Mouse (Mus musculus) Patski (cell line): ENCODE measurements at regions not wholly inside any gene's neighbourhood (a gene's known extent, or its start where the extent isn't known, plus 50 kb on each side); places are given as distances from the start of the nearest gene placed in this dataset.

Source experiments
- ATAC-seq: fragments of 100-300 bp; one replicate; pipeline ENCODE4 v1.8.0; 2021
- CTCF ChIA-PET: fragments of 350-600 bp; sonication (Branson Sonifier 250); formaldehyde crosslinking; loops from one replicate; lab custom pipeline; 2022; ENCODE audit warnings: inconsistent platforms; lab: Charles Lee
- POLR2A ChIA-PET: fragments of 350-600 bp; sonication (Branson Sonifier 250); formaldehyde crosslinking; loops from one replicate; lab custom pipeline; 2022; ENCODE audit warnings: antibody characterized with exemption, inconsistent platforms; lab: Charles Lee
- DNase-seq: peaks from one replicate; pipeline ENCODE4 v3.0.0-alpha.2; 2011; ENCODE audit warnings: low read depth, low spot score
- H3K27me3 ChIP-seq: fragments of 371-371 bp; one replicate; pipeline ENCODE4 v1.5.1; 2021
- CTCF ChIP-seq: fragments of 100-300 bp; IDR thresholded peaks from one replicate; pipeline ENCODE4 v1.5.1; 2021
- in situ Hi-C: fragments of 300-500 bp; cut with MboI; formaldehyde crosslinking; loops from 3 replicates; pipeline ENCODE4 v1.11.1; 2018; ENCODE audit warnings: low pct_unique_long_range_greater_than_20kb, mixed read lengths

GRCm38 (mm10) chr17:41629691-41630090, 686.1 kb upstream of the Ptchd4 start:
- DNase-seq (no peak), ATAC-seq (no peak)
- H3K27me3 ChIP-seq = no peaks in the 10 kb centered on the region
- CTCF ChIA-PET = no interaction called here
- no peak for TF ChIP-seq CTCF
- in situ Hi-C loops = no loop called here
- POLR2A ChIA-PET = no interaction called here

- DNase-seq = no peak
- in situ Hi-C loops = no loop called here
- no peak for ATAC-seq
- TF ChIP-seq CTCF = no peak
- ChIA-PET CTCF (no interaction called here), POLR2A (interaction anchor here (0.5 kb wide), 1 partner anchor 226 kb away, joined by 4 read pairs; no protein-coding TSS in a partner anchor)
- no peaks in the 10 kb centered on the region for H3K27me3 ChIP-seq
Observed at GRCm38 (mm10) chr17:41627576-41627975, 688.2 kb upstream of the Ptchd4 start.

GRCm38 (mm10) chr17:41594431-41594830, 659.6 kb upstream of the Cenpq start:
- DNase-seq = peak; percentile 33
- POLR2A ChIA-PET = no interaction called here
- CTCF ChIA-PET = no interaction called here
- no peak for TF ChIP-seq CTCF
- ATAC-seq = peak; percentile 26
- in situ Hi-C loops = no loop called here
- no peaks in the 10 kb centered on the region for H3K27me3 ChIP-seq
